Mouse (Mus musculus) layer of hippocampus, adult 2 months (tissue): Measurements from ENCODE around the gene Ccrl2. TPM values are rescaled to one million over a fixed set of nuclear protein-coding genes. Genes with fewer than 3 reads are reported as not detected.
A peak's percentile ranks its signal among the peaks of the same experiment; 100 is the strongest.

ENCODE experiments used
- DNase-seq, 2 experiments: peaks; one replicate each; pipeline ENCODE4 v3.0.0; 2022; ENCODE audit warnings: low spot score in 2 of 2
- H3K27ac ChIP-seq: fragments of 200-600 bp; 2 replicates; pipeline ENCODE4 v1.8.1; 2022
- H3K4me3 ChIP-seq: fragments of 200-600 bp; 2 replicates; pipeline ENCODE4 v1.8.1; 2022; ENCODE audit warnings: mild to moderate bottlenecking
- CTCF ChIP-seq: fragments of 200-600 bp; conservative IDR thresholded peaks from 2 replicates; pipeline ENCODE4 v1.8.1; 2022; ENCODE audit warnings: antibody characterized with exemption, mild to moderate bottlenecking, moderate library complexity
- total RNA-seq, 2 experiments: library from RNA; stranded (reverse); gene quantifications; 2 replicates each; pipeline ENCODE4 v1.2.3; 2021

Gene Ccrl2
- total RNA-seq, 2 experiments from 2014 or later = 0.69 to 0.72 TPM

- no peak overlapping the region for H3K4me3 ChIP-seq
- no peak overlapping the region for H3K27ac ChIP-seq
- no peak for DNase-seq
- no peak for TF ChIP-seq CTCF
Observed at GRCm38 (mm10) chr9:111086137-111086536, 28.8 kb upstream of the Ccrl2 start.

- Histone ChIP-seq H3K27ac (no peak overlapping the region), H3K4me3 (no peak overlapping the region)
- TF ChIP-seq CTCF = no peak
- DNase-seq = no peak
Observed at GRCm38 (mm10) chr9:111085329-111085728, 28.0 kb upstream of the Ccrl2 start.

- Histone ChIP-seq H3K4me3 (no peak overlapping the region), H3K27ac (no peak overlapping the region)
- DNase-seq = no peak
- no peak for TF ChIP-seq CTCF
Observed at GRCm38 (mm10) chr9:111081765-111082164, 24.4 kb upstream of the Ccrl2 start.

GRCm38 (mm10) chr9:111080801-111081200 is 23.5 kb upstream of the Ccrl2 start:
- Histone ChIP-seq H3K27ac (no peak overlapping the region), H3K4me3 (no peak overlapping the region)
- no peak for DNase-seq
- TF ChIP-seq CTCF = no peak

GRCm38 (mm10) chr9:111077745-111078144 is 20.4 kb upstream of the Ccrl2 start:
- Histone ChIP-seq H3K27ac (no peak overlapping the region), H3K4me3 (no peak overlapping the region)
- TF ChIP-seq CTCF = peak; percentile 69
- no peak for DNase-seq

GRCm38 (mm10) chr9:111072971-111073370 is 15.7 kb upstream of the Ccrl2 start:
- H3K27ac ChIP-seq = no peak overlapping the region
- H3K4me3 ChIP-seq = no peak overlapping the region
- DNase-seq = no peak
- no peak for TF ChIP-seq CTCF

GRCm38 (mm10) chr9:111072175-111072574 is 14.9 kb upstream of the Ccrl2 start:
- no peak overlapping the region for H3K4me3 ChIP-seq
- peak; percentile 79 for TF ChIP-seq CTCF
- H3K27ac ChIP-seq = no peak overlapping the region
- DNase-seq = no peak

- DNase-seq = peak in 1 of 2 experiments; percentile 18
- H3K4me3 ChIP-seq = no peak overlapping the region
- TF ChIP-seq CTCF = peak; percentile 79
- H3K27ac ChIP-seq = no peak overlapping the region
Observed at GRCm38 (mm10) chr9:111070546-111070961, 13.2 kb upstream of the Ccrl2 start.

- H3K27ac ChIP-seq = no peak overlapping the region
- DNase-seq = no peak
- no peak for TF ChIP-seq CTCF
- no peak overlapping the region for H3K4me3 ChIP-seq
Observed at GRCm38 (mm10) chr9:111067052-111067451, 9.7 kb upstream of the Ccrl2 start.

- TF ChIP-seq CTCF = no peak
- no peak overlapping the region for H3K27ac ChIP-seq
- no peak overlapping the region for H3K4me3 ChIP-seq
- no peak for DNase-seq
Observed at GRCm38 (mm10) chr9:111062840-111063239, 5.5 kb upstream of the Ccrl2 start.

GRCm38 (mm10) chr9:111058943-111059556 is 1.7 kb upstream of the Ccrl2 start:
- DNase-seq = no peak
- Histone ChIP-seq H3K4me3 (no peak overlapping the region), H3K27ac (no peak overlapping the region)
- no peak for TF ChIP-seq CTCF

GRCm38 (mm10) chr9:111057544-111058370 is 438 bp upstream of the Ccrl2 start:
- Histone ChIP-seq H3K4me3 (peak overlapping the region; percentile 49), H3K27ac (no peak overlapping the region)
- TF ChIP-seq CTCF = no peak
- DNase-seq = no peak

GRCm38 (mm10) chr9:111056519-111056797 is 861 bp downstream of the Ccrl2 start:
- no peak for TF ChIP-seq CTCF
- DNase-seq = no peak
- Histone ChIP-seq H3K27ac (peak overlapping the region; percentile 59), H3K4me3 (peak overlapping the region; percentile 49)
